Mouse (Mus musculus) cerebellum, postnatal 4 days (tissue): ENCODE measurements at regions not wholly inside any gene's neighbourhood (a gene's known extent, or its start where the extent isn't known, plus 50 kb on each side); places are given as distances from the start of the nearest gene placed in this dataset.

ENCODE experiments used
- DNase-seq, 2 experiments: peaks; one replicate each; pipeline ENCODE4 v3.0.0; 2022; ENCODE audit warnings: low spot score in 2 of 2, mixed read lengths in 1 of 2

DNA sequence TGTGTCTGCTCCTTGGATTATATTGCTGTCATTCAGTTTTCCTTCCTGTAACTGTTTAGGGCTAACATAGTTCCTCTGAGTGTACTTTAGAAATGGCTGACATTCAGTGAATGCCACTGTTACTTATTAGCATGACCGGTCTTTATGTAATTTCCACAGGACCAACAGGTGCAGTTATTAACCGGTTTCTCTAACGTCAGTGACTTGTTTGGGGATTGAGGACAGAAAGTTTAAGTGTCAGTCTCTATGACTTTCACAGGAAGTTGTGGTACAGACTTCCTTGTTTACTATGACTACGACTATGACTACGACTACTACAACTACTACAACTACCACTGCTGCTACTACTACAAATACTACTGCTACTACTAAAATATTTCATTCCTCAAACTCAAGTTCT lies 170.4 kb upstream of the Ptger4 start:
- DNase-seq: no peak

DNA sequence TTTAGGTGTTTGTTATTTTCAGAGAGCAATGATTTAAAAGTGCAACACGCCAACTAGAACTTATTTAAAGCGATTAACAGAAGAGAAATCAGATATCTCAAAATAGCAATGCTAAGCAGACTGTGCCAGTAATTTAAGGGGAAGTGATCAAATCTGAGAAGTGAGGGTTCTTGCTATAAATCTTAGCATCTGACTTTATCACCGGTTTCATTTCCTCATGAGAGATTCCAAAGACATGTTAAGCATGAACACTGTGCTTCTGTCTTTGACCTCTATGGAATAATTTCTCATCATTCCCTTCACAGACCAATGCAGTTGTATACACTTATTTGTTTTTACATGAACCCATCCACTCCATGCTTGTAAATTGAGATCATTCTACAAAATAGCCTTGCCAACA lies 172.0 kb upstream of the Ptger4 start:
- no peak for DNase-seq

DNA sequence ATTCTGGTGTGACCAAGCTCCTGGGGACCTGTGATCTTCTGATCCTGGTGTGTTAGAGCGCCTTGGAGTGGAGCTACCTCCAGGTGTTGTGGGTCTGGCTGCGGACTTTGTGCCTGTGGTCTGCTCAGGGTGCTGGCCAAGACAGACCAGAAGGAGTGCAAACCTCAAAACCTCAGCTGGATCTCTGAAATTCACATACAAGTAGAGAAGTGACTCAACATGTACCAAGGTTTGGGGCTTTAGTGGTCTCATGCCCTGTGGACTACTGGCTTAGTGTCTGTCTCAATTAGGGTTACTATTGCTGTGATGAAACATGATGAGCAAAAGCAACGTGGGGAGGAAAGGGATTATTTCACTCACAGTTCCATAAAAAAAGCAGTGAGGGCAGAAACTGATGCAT lies 182.7 kb upstream of the Ptger4 start:
- no peak for DNase-seq

DNA sequence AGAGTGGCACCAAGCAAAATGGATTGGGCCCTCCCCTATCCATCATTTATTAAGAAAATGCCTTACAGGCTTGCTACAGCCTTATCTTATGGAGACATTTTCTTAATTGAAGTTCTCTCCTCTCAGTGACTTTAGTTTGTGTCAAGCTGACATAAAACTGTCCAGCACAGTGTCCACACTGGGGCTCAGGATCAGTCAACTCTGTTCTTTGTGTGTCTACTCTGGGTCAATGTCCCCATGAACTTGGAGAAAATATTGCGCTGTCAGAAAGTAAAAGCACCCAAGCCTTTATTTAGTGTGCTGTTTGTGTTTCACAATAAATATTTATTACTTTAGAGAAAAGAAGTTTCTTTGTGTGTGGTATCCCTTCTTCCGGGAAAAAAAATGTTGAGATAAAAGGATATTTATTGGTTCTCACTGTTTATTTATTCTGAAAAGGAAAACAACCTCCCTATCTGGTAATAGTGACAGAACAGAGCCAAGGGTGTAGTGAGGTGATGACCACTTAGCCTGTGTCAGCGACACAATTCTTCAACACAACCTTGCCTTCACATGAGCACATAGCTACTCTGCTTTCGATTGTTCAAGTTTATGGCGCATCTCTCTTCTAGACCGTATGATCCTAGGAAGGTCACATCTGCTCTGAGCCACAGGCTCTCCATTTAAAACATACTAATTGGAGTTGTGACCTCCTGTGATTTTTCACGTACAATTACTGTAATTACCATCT lies 183.5 kb upstream of the Ptger4 start:
- no peak for DNase-seq

DNA sequence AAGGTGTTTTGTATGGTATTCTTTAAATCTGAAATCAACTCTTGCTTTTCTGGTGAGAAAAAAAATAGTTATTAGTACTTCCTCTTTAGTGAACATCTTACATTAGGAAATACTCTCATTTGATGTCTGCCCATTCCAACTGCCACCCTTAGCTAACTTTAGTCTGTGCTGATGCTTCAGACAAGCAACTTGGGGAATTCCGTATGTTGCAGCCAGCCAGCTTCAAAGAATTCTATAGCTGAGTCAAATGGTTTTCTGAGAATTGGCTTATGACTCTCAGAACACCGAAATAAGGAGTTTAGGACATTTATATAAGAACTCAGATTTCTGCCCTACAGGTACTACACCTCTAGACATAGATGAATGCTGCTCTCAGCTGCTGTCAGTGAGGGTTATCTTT lies 188.0 kb upstream of the Ptger4 start:
- DNase-seq: no peak

DNA sequence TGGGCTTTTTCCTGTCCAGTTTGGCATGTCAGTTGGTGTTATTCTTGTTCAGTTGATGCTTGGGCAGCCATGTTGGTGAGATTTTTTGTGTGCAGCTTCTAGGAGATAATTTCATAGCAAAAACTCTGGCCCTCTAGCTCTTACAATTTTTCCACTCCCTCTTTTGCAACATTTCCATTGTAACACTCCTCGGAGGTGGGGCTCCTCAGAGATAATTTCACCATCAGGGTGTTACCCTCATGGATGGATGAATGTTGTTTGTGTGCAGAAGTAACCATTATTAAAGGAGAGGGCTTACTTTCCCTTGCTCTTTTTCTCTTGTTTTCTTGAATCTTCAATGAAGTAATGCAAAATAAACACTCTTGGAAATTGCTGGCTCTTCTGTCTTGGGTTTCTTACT lies 193.0 kb upstream of the Ptger4 start:
- DNase-seq: no peak

DNA sequence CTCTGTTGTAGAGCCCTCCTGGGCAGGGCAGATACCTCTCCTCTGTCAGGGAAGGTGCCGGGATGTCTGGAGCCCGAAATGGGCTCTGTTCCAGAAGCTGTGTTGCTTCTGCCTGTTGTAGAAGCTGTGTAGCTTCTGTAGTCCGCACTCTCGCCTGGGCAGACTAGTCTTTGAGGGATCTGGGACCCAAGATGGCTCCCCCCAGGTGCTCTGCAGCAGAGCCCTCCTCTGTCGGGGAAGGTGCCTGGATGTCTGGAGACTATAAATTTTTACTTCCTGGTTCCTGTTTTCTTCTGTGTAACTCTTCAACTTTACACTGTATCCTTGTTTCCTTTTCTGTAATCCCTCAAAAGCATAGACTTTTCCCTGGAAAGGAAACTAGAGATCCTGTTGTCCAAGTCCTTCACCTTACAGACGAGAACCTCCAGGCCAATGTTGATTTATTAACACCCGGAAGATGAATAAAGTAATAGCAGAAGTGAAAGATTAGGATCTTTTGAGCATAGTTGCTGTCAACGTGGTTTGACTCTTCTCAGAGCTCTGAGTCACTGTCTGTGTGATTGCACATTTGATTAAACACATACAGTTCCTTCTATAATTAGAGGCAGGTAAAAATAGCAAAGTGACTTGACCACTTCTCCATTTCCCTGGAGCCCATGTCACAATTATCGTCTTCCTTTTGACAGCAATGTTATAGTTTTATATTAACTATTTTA lies 202.2 kb upstream of the Ptger4 start:
- DNase-seq: no peak

DNA sequence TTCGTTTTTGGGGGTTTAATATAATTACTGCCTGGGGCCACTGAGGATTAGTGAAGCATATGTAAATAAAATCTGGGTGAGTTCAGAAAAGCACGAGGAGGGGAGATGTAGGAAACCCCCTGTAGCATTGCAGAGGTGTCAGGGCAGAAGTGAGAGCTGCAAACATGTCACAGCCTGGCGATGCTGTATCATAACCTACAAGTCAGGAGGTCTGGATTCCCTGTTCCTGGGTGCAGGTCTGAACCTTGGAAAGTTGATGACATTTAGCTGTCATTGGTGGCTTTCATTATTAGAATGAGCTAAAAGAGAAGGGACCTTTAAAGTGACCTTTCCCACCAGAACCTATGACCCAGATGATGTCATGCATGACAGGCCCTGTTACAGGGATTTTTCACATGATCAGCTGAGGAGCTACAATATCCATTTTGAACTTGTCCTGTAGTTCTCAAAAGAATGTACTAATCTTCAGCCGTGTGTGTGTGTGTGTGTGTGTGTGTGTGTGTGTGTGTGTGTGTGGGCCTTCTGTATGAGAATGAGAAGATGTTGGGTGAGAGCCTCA lies 202.8 kb upstream of the Ptger4 start:
- DNase-seq: no peak

DNA sequence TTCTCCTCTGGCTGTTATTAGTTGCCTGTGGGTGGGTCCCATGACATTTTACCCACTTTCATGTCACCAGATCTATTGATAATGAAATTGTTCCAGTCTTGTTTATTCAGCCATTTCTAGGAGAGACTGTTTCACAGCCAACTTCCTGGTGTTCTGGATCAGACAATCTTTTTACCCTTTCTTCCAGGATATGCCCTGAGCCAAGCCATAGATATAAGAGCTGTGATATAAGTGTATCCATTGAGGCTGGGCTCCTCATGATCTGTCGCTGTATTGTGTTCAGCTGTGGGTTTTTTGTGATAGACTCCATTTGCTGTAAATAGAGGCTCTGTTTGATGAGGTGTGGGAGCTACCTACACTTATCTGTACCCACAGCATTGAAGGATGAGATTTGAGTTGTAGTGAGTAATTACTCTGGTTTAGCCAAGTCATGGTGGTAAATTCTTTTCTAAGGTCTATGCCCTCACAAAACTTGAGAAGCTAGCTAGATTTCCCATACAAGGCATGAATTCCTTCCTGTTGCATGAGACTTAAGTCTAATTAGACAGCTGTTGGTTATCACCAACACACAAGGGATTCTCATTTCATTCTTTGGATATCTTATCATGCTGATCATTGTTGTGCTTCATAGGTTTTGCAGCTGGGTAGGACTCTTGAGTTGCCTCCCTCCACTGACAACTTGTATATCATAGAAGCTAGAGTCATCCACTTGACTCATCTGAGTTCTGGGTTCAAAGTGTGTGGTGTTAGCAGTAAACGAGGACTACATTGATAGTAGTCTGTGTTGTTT lies 203.9 kb upstream of the Ptger4 start:
- no peak for DNase-seq

DNA sequence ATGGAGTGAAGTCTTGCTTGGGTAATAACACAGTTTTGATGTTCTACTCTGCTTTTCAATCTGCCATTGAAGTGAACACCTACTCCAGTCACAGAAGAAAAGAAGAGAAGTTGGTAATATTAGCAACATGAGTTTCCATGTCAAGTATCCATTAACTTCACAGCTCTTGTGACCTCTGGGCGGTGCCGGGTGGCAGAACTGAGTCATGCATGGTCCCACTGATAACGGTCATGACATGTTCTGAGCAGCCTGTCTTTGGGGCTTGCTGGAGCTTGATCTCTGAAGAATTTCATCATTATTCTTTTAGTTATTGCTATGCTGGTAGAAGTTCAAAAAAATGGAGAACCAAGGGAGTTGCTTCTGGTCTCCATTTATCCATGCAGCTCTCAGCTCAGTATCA lies 215.1 kb upstream of the Ptger4 start:
- DNase-seq: no peak

DNA sequence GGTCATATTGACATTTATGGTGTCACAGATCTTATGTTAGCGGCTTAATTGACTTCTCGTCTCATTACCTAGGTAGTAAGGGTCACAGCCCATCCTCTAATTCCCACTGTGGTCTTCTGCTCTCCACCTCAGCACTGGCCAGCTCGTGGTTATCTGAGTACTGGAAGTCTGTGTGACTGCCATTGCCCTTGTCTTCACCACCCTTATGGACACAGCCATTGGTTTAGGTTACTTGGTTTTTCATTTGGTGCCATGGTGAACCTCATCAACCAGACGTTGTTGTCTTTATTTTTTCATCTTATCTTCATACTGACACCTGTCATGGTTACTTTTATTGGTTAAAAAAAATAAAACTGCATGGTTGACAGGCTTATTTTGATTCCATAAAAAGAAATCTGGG lies 215.6 kb upstream of the Ptger4 start:
- DNase-seq: no peak

DNA sequence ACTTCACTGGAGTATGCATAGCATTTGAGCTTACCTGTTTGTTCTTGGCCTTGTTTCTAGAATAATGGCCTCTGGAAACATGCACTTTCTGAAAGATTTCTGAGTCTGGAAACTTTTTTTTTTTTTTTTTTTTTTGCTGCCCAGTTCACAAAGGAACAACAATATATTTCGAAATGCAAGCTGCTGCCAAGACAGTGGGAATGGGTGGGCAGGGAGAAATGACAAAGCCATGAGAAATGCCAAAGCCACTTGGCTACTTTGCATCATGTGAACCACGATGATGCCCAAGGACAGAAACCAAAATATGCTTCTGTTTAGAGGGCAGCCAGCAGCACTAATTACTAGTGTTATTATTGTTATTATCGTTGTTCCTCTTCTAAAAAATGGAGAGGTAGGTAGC lies 218.7 kb upstream of the Ptger4 start:
- no peak for DNase-seq

DNA sequence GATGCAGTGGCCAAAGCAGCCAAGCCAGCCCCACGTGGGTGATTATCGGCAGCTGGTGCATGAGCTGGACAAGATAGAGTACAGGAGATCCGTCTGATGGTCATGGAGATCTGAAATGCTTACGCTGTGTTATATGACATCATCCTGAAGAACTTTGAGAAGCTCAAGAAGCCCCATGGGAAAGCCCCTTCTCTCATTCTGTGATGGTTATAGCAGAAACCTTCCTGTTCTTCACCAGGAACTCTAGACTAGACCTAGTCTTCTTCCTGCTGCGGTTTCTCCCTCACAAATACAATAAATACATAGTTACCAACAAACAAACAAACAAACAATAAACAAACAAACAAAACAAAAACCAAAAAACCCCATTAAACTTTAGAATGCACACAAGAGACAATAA lies 220.7 kb upstream of the Ptger4 start:
- no peak for DNase-seq

DNA sequence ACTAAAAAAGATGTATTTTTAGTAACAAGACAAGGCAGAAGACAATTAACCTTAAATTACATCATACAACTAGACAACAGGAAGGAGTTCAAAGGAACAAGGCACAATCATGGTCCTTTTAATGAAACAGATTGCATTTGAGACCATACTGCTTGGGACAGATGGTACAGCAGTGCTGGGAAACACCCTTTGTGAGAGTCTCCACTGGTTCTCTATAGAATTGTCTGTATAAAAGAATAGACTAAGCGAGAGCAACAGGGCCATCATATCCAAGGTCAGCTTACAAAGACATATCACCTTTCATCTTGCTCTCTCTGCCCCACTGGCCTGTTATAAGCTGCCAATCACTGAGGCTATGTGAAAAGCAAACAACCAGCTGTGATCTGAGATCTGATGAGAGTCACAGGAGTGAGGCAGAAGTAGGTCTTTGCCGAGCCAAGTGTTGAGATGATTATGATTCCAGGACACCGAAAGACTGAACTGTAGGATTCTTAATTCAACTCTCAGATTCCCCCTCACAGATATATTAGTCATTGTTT lies 224.6 kb upstream of the Ptger4 start:
- no peak for DNase-seq

DNA sequence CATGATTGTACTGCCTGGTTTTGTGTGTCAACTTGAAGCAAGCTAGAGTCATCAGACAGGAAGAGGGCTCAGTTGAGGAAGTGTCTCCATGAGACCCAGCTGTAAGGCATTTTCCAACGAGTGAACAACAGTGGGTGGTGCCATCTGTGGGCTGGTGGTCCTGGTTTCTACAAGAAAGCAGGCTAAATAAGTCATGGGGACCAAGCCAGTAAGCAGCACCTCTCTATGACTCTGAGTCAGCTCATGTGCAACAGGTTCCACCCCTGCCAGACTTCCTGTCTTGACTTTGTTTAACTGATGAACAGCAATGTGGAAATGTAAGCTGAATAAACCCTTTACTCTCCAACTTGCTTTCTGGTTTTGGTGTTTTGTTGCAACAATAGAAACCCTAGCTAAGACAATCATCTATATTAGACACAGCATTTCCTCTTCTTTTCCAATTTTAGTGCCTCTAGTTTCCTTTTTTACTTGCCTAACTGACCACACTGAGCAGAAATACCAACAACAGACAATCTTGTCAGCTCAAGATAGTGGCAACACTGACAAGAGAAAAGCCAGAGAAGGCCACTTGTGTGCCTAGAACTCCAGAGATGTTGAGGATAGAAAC lies 231.5 kb upstream of the Ptger4 start:
- DNase-seq: no peak

DNA sequence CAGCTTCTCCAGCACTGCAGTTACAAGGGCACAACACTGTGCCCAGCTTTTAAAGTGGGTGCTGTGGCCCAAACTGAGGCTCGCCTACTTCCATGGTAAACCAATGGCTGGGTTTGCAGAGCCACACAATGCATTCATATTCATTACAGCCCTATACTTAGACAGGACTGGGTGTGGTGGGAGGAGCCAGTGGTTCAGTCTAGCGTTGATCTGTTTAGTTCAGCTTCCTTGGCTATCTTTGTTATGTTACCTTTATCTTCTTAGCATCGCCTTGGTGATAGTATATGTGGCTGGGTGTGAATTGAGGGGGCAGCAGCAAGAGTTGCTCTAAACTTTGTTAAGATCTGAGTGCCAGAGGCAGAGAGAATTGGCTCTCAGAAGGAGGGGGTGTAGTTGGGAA lies 249.3 kb upstream of the Ptger4 start:
- DNase-seq: no peak

DNA sequence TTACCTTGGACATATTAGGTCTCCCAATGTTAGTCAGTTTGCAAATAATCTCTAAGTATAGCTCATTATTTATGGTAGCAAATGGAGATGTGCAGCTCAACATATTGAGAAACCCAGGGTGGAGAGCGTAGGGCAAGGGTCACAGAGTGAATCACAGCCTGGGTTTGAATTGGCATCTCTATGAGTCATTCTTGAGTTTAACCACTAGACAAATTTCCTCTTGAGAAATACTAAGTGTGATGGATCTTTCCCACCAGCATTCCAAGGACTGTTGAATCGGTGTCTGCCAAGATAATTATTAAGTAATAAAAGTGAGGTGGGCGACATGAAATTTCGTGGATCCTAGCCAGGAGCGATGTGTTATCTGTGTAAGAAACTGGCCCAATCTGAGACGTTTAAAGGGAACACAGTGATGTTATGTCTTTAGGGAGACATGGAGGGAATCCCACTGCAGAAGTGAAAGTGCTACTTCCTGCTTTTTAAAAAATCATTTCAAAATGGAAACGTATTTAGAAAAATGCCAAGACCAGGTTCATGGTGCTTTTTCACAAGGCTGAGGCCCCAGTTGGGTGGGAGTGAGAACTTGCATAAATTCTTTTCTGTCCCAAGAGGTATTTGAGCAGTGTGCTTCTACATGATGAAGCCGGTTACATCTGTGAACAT lies 251.3 kb upstream of the Ptger4 start:
- DNase-seq: no peak

DNA sequence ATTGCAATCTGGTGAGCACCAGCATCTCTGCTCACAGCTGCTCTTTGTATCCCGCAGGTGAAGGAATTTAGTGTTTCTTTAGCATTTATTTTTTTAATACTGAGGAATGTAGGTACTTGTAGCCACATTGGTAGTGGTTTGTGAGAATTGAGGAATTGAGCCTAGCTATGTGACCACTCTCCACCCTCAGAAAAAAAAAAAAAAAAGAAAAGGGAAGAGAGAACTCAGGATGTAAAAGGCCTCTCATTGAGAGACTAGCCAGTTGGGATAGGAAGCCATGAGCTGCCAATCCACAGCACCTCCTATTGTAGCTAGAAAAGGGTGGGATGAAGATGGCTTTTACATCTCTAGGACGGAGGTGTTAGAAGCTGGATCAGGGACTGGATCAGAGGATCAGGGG lies 252.0 kb upstream of the Ptger4 start:
- no peak for DNase-seq

DNA sequence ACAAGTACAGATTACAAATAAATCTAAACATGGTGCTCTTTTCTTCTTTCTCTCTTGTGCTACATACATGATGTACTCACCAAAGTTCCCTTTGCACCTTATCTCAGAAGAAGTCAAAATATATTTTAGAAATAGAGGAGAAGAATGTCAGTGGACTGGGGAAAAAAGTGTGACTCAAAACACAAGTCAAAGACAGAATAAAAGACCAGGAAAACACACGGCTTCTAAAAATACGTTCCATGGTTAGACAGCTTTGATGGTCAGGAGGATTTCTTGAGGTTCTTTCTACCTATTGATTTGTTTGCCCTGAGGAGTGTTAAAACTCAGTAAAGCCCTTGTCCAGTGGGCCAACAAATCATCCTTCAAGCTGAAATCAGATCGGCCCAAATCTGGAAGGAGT lies 260.5 kb upstream of the Ptger4 start:
- no peak for DNase-seq

DNA sequence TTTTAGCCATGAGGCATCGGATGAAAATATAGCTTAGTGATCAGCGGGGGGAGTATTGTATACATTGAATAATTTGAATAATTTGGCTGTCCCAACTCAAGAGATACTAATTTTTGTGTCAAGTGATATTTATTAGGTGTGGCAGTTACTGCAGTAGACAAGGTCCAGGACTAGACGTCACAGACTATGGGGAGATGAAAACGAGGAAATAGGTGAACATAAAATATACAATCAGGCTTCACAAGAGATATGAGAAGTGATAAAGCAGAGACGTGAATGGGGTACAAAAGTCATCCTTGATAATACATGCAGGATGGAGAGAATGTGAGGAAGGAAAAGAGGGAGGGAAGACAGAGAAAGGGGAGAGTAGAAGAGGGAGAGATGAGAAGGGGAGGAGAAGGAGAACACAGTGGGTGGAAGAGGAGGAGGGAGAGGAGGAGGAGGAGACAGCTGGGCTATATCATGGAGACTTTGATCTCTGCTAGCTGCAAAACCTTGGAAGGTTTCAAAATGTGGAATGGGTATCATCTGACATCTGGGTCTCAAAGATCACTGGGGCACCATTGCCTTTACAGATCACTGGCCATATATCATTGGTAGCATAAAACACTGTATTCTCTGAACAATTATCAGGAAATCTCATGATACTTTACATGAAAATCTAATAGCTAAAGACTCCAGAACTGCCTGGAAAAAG lies 263.0 kb upstream of the Ptger4 start:
- DNase-seq: no peak

DNA sequence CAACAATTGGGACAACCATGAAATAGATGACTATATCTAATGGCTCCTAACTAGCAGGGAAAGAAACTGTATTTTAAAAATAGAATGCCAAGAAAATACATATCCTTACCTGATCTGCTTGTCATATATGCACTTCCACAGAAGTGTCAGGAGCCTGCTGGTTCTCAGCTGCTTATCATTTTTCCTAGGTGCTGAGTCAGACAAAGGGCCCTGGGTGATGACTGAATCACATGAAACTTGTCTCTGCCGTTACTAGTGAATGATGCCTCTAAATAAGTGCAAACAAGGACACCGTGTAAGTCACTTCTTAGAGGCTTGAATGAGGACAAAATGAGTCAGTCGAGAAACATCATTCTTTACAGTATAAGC lies 263.5 kb upstream of the Ptger4 start:
- no peak for DNase-seq
